17 mouse cellular contexts compared by ENCODE assay signal in the genomic region with DNA sequence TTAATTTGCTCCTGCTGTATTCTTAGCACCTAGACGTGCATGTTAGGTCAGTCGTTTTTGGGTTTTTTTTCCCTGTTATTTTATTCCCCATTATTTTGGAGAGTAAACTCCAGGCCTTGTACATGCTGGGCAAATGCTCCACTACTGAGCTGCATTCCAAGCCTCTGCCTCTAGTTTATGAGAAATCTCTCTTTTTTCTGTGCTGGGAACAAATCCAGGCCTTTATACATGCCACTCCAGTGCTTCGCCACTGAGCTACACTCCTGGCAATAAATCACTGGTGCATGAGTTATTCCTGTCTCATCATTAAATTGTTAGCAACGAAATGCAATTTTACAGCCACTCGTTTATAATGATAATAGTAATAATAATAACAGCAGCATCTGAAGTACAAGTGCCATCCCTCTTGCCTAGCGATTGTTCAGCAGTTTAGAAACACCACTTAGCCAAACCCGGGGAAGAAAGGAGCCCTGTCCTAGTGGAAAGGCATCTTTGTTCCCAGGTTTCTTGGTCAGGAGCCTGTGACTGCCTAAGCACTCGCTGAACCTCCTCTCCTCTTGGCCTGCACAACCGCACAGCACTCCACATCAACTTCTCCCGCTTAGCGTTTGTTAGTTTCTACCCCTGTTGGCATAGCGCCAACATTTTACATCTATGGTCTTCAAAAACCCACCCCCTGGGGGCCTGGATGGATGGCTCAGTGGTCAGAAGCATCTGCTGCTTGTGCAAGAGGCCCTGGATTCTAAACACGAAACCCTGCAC. TPM values are rescaled to one million over a fixed set of nuclear protein-coding genes. Genes with fewer than 3 reads are reported as not detected.
DNase-seq lines count a peak whose midpoint lies in the region; ATAC-seq lines count a peak whose summit lies in the region.
"Had no signal": no experiment of that assay in that cellular context is flagged by ENCODE, and none has a peak within 500 bp of the region (broad histone marks: within the 10 kb centered on the region; RNA-seq: fewer than 3 reads in every experiment).

No protein-coding gene starts in this region.

- H3K4me3 ChIP-seq in hindbrain, embryonic 13.5 days, result no peak overlapping the region
- no peak overlapping the region for H3K4me3 ChIP-seq in hindbrain, embryonic 11.5 days (ENCODE audit: low read depth, low read length)
- H3K4me3 ChIP-seq in midbrain, embryonic 15.5 days, result no peak overlapping the region
- no peak overlapping the region for H3K4me3 ChIP-seq in midbrain, embryonic 16.5 days (ENCODE audit: low read depth, low read length)
- H3K4me3 ChIP-seq in hindbrain, embryonic 16.5 days (ENCODE audit: low read length), result no peak overlapping the region
- no peak overlapping the region for H3K4me3 ChIP-seq in neural tube, embryonic 15.5 days (replicated peaks)
- H3K4me3 ChIP-seq: embryonic facial prominence, embryonic 12.5 days; intestine, embryonic 15.5 days; kidney, embryonic 15.5 days had no signal

- no peak overlapping the region for H3K4me2 ChIP-seq in hindbrain, embryonic 13.5 days
- no peak overlapping the region for H3K4me2 ChIP-seq in hindbrain, embryonic 11.5 days (replicated peaks; ENCODE audit: low read depth, low read length)
- H3K4me2 ChIP-seq in midbrain, embryonic 15.5 days, result no peak overlapping the region
- no peak overlapping the region for H3K4me2 ChIP-seq in midbrain, embryonic 16.5 days (ENCODE audit: low read length)
- H3K4me2 ChIP-seq in hindbrain, embryonic 16.5 days (ENCODE audit: low read length), result no peak overlapping the region
- no peak overlapping the region for H3K4me2 ChIP-seq in neural tube, embryonic 15.5 days
- H3K4me2 ChIP-seq: embryonic facial prominence, embryonic 12.5 days; heart, embryonic 11.5 days; intestine, embryonic 15.5 days; kidney, embryonic 15.5 days had no signal

- DNase-seq in hindbrain, embryonic 11.5 days (ENCODE audit: low spot score), result no peak
- DNase-seq in cerebellum, adult 18-20 months, result no peak
- DNase-seq: cerebellum, adult 11-12 months; gastrocnemius, postnatal 36 days; heart, postnatal 14 days; lung, postnatal 10 days; right cerebral cortex, postnatal 25 days had no signal

- WGBS in hindbrain, embryonic 13.5 days, result 61% methylated on average over 13 of the region's 13 CpGs
- WGBS in hindbrain, embryonic 11.5 days, result 79% methylated on average over 13 of the region's 13 CpGs
- 75% methylated on average over 13 of the region's 13 CpGs for WGBS in midbrain, embryonic 15.5 days
- 70% methylated on average over 13 of the region's 13 CpGs for WGBS in midbrain, embryonic 16.5 days
- WGBS in hindbrain, embryonic 16.5 days, result 57% methylated on average over 13 of the region's 13 CpGs
- 44% methylated on average over 13 of the region's 13 CpGs for WGBS in neural tube, embryonic 15.5 days

- H3K36me3 ChIP-seq in hindbrain, embryonic 13.5 days, result no peaks in the 10 kb centered on the region
- no peaks in the 10 kb centered on the region for H3K36me3 ChIP-seq in hindbrain, embryonic 11.5 days (ENCODE audit: control insufficient read depth, insufficient read depth, low read length)
- no peaks in the 10 kb centered on the region for H3K36me3 ChIP-seq in midbrain, embryonic 15.5 days (replicated peaks)
- no peaks in the 10 kb centered on the region for H3K36me3 ChIP-seq in midbrain, embryonic 16.5 days (ENCODE audit: control insufficient read depth, insufficient read depth, low read length)
- no peaks in the 10 kb centered on the region for H3K36me3 ChIP-seq in hindbrain, embryonic 16.5 days (ENCODE audit: control insufficient read depth, insufficient read depth, low read length)
- H3K36me3 ChIP-seq in neural tube, embryonic 15.5 days, result no peaks in the 10 kb centered on the region
- H3K36me3 ChIP-seq: embryonic facial prominence, embryonic 12.5 days; intestine, embryonic 15.5 days; kidney, embryonic 15.5 days had no signal

- ATAC-seq in hindbrain, embryonic 13.5 days (ENCODE audit: low FRiP score), result no peak
- no peak for ATAC-seq in hindbrain, embryonic 11.5 days (ENCODE audit: low FRiP score)
- ATAC-seq in midbrain, embryonic 15.5 days (replicated peaks), result no peak
- ATAC-seq in midbrain, embryonic 16.5 days, result no peak
- ATAC-seq in hindbrain, embryonic 16.5 days, result peak; percentile 53; the same call in 1 of the 2 replicates
- no peak for ATAC-seq in neural tube, embryonic 15.5 days (ENCODE audit: low FRiP score)
- ATAC-seq: intestine, embryonic 15.5 days had no signal

- H3K4me1 ChIP-seq in hindbrain, embryonic 13.5 days (replicated peaks), result peaks cover 21% of the 10 kb centered on the region
- H3K4me1 ChIP-seq in hindbrain, embryonic 11.5 days (replicated peaks; ENCODE audit: control insufficient read depth, insufficient read depth, low read length), result no peaks in the 10 kb centered on the region; the same call in none of the 2 replicates
- H3K4me1 ChIP-seq in midbrain, embryonic 15.5 days, result peaks cover 11% of the 10 kb centered on the region
- peaks cover 7% of the 10 kb centered on the region; the same call in 1 of the 2 replicates for H3K4me1 ChIP-seq in midbrain, embryonic 16.5 days (ENCODE audit: control insufficient read depth, insufficient read depth, low read length)
- H3K4me1 ChIP-seq in hindbrain, embryonic 16.5 days (ENCODE audit: control insufficient read depth, insufficient read depth, low read depth, low read length), result peaks cover 8% of the 10 kb centered on the region
- H3K4me1 ChIP-seq in neural tube, embryonic 15.5 days, result peaks cover 17% of the 10 kb centered on the region

- peak overlapping the region; percentile 55 for H3K27ac ChIP-seq in hindbrain, embryonic 13.5 days
- no peak overlapping the region for H3K27ac ChIP-seq in hindbrain, embryonic 11.5 days (ENCODE audit: low read depth, low read length)
- 0 out of 2 replicates have a peak overlapping the region, but pooled peaks have one; percentile 30 for H3K27ac ChIP-seq in midbrain, embryonic 15.5 days
- H3K27ac ChIP-seq in midbrain, embryonic 16.5 days (ENCODE audit: low read length), result no peak overlapping the region
- H3K27ac ChIP-seq in hindbrain, embryonic 16.5 days (ENCODE audit: low read depth, low read length), result peak overlapping the region; percentile 16; the same call in 1 of the 2 replicates
- H3K27ac ChIP-seq in neural tube, embryonic 15.5 days (replicated peaks), result peak overlapping the region; percentile 49
- H3K27ac ChIP-seq: embryonic facial prominence, embryonic 12.5 days; intestine, embryonic 15.5 days; kidney, embryonic 15.5 days; stomach, postnatal 0 days had no signal

- no peak overlapping the region for H3K9ac ChIP-seq in hindbrain, embryonic 13.5 days
- no peak overlapping the region for H3K9ac ChIP-seq in hindbrain, embryonic 11.5 days (ENCODE audit: low read depth, low read length)
- H3K9ac ChIP-seq in midbrain, embryonic 15.5 days, result no peak overlapping the region
- no peak overlapping the region for H3K9ac ChIP-seq in midbrain, embryonic 16.5 days (ENCODE audit: low read depth, low read length)
- H3K9ac ChIP-seq in hindbrain, embryonic 16.5 days (ENCODE audit: low read depth, low read length), result no peak overlapping the region
- H3K9ac ChIP-seq in neural tube, embryonic 15.5 days (replicated peaks), result no peak overlapping the region
- H3K9ac ChIP-seq: embryonic facial prominence, embryonic 12.5 days; intestine, embryonic 15.5 days; kidney, embryonic 15.5 days had no signal

- H3K9me3 ChIP-seq in hindbrain, embryonic 13.5 days, result no peaks in the 10 kb centered on the region
- H3K9me3 ChIP-seq in hindbrain, embryonic 11.5 days (ENCODE audit: control insufficient read depth, low read length), result no peaks in the 10 kb centered on the region
- H3K9me3 ChIP-seq in midbrain, embryonic 15.5 days, result no peaks in the 10 kb centered on the region
- H3K9me3 ChIP-seq in midbrain, embryonic 16.5 days (replicated peaks; ENCODE audit: control insufficient read depth, low read length, poor library complexity, severe bottlenecking), result no peaks in the 10 kb centered on the region
- no peaks in the 10 kb centered on the region for H3K9me3 ChIP-seq in hindbrain, embryonic 16.5 days (ENCODE audit: control insufficient read depth, low read length)
- no peaks in the 10 kb centered on the region for H3K9me3 ChIP-seq in neural tube, embryonic 15.5 days (replicated peaks)
- H3K9me3 ChIP-seq: embryonic facial prominence, embryonic 12.5 days; intestine, embryonic 15.5 days; kidney, embryonic 15.5 days had no signal

- peaks cover 23% of the 10 kb centered on the region for H3K27me3 ChIP-seq in hindbrain, embryonic 13.5 days
- H3K27me3 ChIP-seq in hindbrain, embryonic 11.5 days (ENCODE audit: control insufficient read depth, insufficient read depth, low read length), result peaks cover 9% of the 10 kb centered on the region
- peaks cover 20% of the 10 kb centered on the region for H3K27me3 ChIP-seq in midbrain, embryonic 15.5 days (replicated peaks)
- peaks cover 1% of the 10 kb centered on the region for H3K27me3 ChIP-seq in midbrain, embryonic 16.5 days (ENCODE audit: control insufficient read depth, insufficient read depth, low read depth, low read length)
- H3K27me3 ChIP-seq in hindbrain, embryonic 16.5 days (replicated peaks; ENCODE audit: control insufficient read depth, insufficient read depth, low read length), result peaks cover 6% of the 10 kb centered on the region
- H3K27me3 ChIP-seq in neural tube, embryonic 15.5 days (replicated peaks), result peaks cover 19% of the 10 kb centered on the region
- H3K27me3 ChIP-seq: intestine, embryonic 15.5 days had no signal

RNA-seq across cellular contexts. Expression of a gene that starts 4.7 kb away (rescaled TPM):
- polyA plus RNA-seq in hindbrain, embryonic 13.5 days (2015; fragmentation: Nextera tagmentation; extraction: Ambion mirVana), result 3.5 and 3.6 TPM in 2 replicates
- polyA plus RNA-seq in hindbrain, embryonic 11.5 days (2014; fragmentation: Nextera tagmentation; extraction: Ambion mirVana), result 0.34 and 0.54 TPM in 2 replicates
- 2.1 and 2.9 TPM in 2 replicates for polyA plus RNA-seq in midbrain, embryonic 15.5 days (2015; fragmentation: Nextera tagmentation; extraction: Ambion mirVana)
- polyA plus RNA-seq in midbrain, embryonic 16.5 days (2015; fragmentation: Nextera tagmentation; extraction: Ambion mirVana), result 2.2 and 3.5 TPM in 2 replicates
- polyA plus RNA-seq in hindbrain, embryonic 16.5 days (2015; fragmentation: Nextera tagmentation; extraction: Ambion mirVana), result 5.5 and 5.9 TPM in 2 replicates
- 3.4 and 3.5 TPM in 2 replicates for polyA plus RNA-seq in neural tube, embryonic 15.5 days (2015; fragmentation: Nextera tagmentation; extraction: Ambion mirVana)

Comparison
In these comparisons a context has a peak if more than half of its experiments do, and no peak if none do; other contexts are left out.
1. H3K27ac ChIP-seq: peak in hindbrain, embryonic 13.5 days (single experiment), midbrain, embryonic 15.5 days (single experiment), hindbrain, embryonic 16.5 days (single experiment) and neural tube, embryonic 15.5 days (single experiment); none in hindbrain, embryonic 11.5 days (single experiment) and midbrain, embryonic 16.5 days (single experiment).